ENCODE assay signal across 8 mouse cellular contexts in the genomic region with DNA sequence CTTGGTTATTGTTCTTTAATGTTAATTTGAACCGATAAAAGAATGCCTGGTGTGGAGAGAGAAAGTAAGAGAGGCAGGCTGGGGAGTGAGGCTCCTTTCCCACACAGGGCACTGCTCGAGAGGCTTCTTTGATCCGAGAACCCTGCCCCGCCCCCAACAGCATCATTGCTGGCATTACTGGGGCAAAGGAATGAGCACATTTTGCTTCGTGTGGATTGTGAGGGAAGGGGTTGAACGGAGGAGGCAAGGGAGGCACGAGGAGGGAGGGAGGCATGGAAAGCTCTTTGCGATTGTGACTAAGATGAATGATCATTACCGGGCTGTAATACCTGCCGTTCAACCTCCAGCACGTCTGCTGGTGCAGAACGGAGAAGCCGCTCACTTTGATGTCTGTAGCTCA.
DNase-seq lines count a peak whose midpoint lies in the region; ATAC-seq lines count a peak whose summit lies in the region.

No protein-coding gene starts in this region.

- intact Hi-C loops in left cerebral cortex, postnatal 10 days (cut with DNase I): no loop called here

- no peak for ATAC-seq in inflammation-experienced regulatory T-cells, adult 6 months

- peak; percentile 25 to 66 for DNase-seq in spleen, postnatal 4 days (ENCODE audit: low spot score in 2 of 2)
- DNase-seq in spleen, adult 12 weeks (ENCODE audit: low spot score): no peak
- peak; percentile 51 to 74 for DNase-seq in cerebellum, postnatal 25 days
- peak; percentile 17 to 33 for DNase-seq in frontal cortex, postnatal 36 days (ENCODE audit: low spot score in 2 of 2)
- DNase-seq in left cerebral cortex, postnatal 10 days (ENCODE audit: extremely low spot score in 1 of 2, low spot score in 2 of 2): peak; percentile 10 to 66
- DNase-seq in lung, postnatal 4 days: peak; percentile 66 to 76
- DNase-seq in right cerebral cortex, postnatal 10 days (ENCODE audit: low spot score in 2 of 2): peak; percentile 63 to 74
